Mouse (Mus musculus): ENCODE data around the gene Cdpf1.

Gene Cdpf1

GRCm38 (mm10) chr15:85811535-85812277 lies at the start of gene Cdpf1:
Cdpf1 (minus strand) TSS chr15:85811697.
- peak; percentile 97 for DNase-seq (ENCODE audit: low read depth, low spot score)

- DNase-seq (ENCODE audit: low read depth, low spot score), result peak; percentile 95
These were observed 48.1 kb upstream of the Cdpf1 start, which contains the start of gene Gtse1 for GRCm38 (mm10) chr15:85859490-85860031. Gtse1 (plus strand) TSS chr15:85859745.

- no peak for DNase-seq (ENCODE audit: low read depth, low spot score)
These were observed 47.5 kb upstream of the Cdpf1 start for GRCm38 (mm10) chr15:85858980-85859489.

GRCm38 (mm10) chr15:85851656-85852392 lies 40.3 kb upstream of the Cdpf1 start:
- no peak for DNase-seq (ENCODE audit: low read depth, low spot score)

- DNase-seq (ENCODE audit: low read depth, low spot score), result no peak
These were observed 33.6 kb upstream of the Cdpf1 start for GRCm38 (mm10) chr15:85845071-85845470.

GRCm38 (mm10) chr15:85841796-85842360 lies 30.4 kb upstream of the Cdpf1 start:
- DNase-seq (ENCODE audit: low read depth, low spot score), result no peak

GRCm38 (mm10) chr15:85840983-85841382 lies 29.5 kb upstream of the Cdpf1 start:
- DNase-seq (ENCODE audit: low read depth, low spot score), result peak; percentile 43

GRCm38 (mm10) chr15:85836887-85837286 lies 25.4 kb upstream of the Cdpf1 start:
- no peak for DNase-seq (ENCODE audit: low read depth, low spot score)

GRCm38 (mm10) chr15:85835335-85835734 lies 23.8 kb upstream of the Cdpf1 start:
- DNase-seq (ENCODE audit: low read depth, low spot score), result no peak

- DNase-seq (ENCODE audit: low read depth, low spot score), result no peak
These were observed 21.1 kb upstream of the Cdpf1 start for GRCm38 (mm10) chr15:85832599-85832998.

- peak; percentile 77 for DNase-seq (ENCODE audit: low read depth, low spot score)
These were observed 20.6 kb upstream of the Cdpf1 start, which contains the start of gene Ttc38 for GRCm38 (mm10) chr15:85831954-85832590. Ttc38 (plus strand) TSS chr15:85832306.

- no peak for DNase-seq (ENCODE audit: low read depth, low spot score)
These were observed 18.0 kb upstream of the Cdpf1 start for GRCm38 (mm10) chr15:85829470-85829869.

GRCm38 (mm10) chr15:85828071-85828470 lies 16.6 kb upstream of the Cdpf1 start:
- DNase-seq (ENCODE audit: low read depth, low spot score), result no peak

- no peak for DNase-seq (ENCODE audit: low read depth, low spot score)
These were observed 15.2 kb upstream of the Cdpf1 start for GRCm38 (mm10) chr15:85826676-85827075.

GRCm38 (mm10) chr15:85822011-85822359 lies 10.5 kb upstream of the Cdpf1 start:
- DNase-seq (ENCODE audit: low read depth, low spot score), result peak; percentile 19

- peak; percentile 24 for DNase-seq (ENCODE audit: low read depth, low spot score)
These were observed 9.9 kb upstream of the Cdpf1 start, which contains the start of gene Pkdrej for GRCm38 (mm10) chr15:85821203-85822010. Pkdrej (minus strand) TSS chr15:85821734.

GRCm38 (mm10) chr15:85813428-85813827 lies 1.9 kb upstream of the Cdpf1 start:
- DNase-seq (ENCODE audit: low read depth, low spot score), result no peak

GRCm38 (mm10) chr15:85810806-85811521 lies 533 bp downstream of the Cdpf1 start:
- DNase-seq (ENCODE audit: low read depth, low spot score), result peak; percentile 37

- DNase-seq (ENCODE audit: low read depth, low spot score), result no peak
These were observed 1.1 kb downstream of the Cdpf1 start for GRCm38 (mm10) chr15:85810462-85810805.

GRCm38 (mm10) chr15:85809091-85809490 lies 2.4 kb downstream of the Cdpf1 start:
- DNase-seq (ENCODE audit: low read depth, low spot score), result no peak
